Mouse (Mus musculus) lung, embryonic 16.5 days (tissue): Measurements from ENCODE around the gene Slc2a10. TPM values are rescaled to one million over a fixed set of nuclear protein-coding genes. Genes with fewer than 3 reads are reported as not detected.

ENCODE experiments used
- ATAC-seq: fragments of 200-750 bp; cut with Nextera tagmentation; 2 replicates; pipeline ENCODE4 v1.8.0; 2017; ENCODE audit warnings: low read depth, mild to moderate bottlenecking, moderate library complexity
- H3K27ac ChIP-seq: fragments of 300-500 bp; sonication (generic); 2 replicates; pipeline ENCODE4 v1.5.1; 2014; ENCODE audit warnings: mild to moderate bottlenecking, control low read depth, low read length
- H3K27me3 ChIP-seq: fragments of 300-500 bp; sonication (generic); 2 replicates; pipeline ENCODE4 v1.6.1; 2014; ENCODE audit warnings: low read depth, low read length, mixed read lengths; ENCODE audit not compliant: control insufficient read depth, insufficient read depth
- H3K36me3 ChIP-seq: fragments of 300-500 bp; sonication (generic); 2 replicates; pipeline ENCODE4 v1.6.1; 2014; ENCODE audit warnings: low read length; ENCODE audit not compliant: control insufficient read depth, insufficient read depth
- H3K4me1 ChIP-seq: fragments of 300-500 bp; sonication (generic); replicated peaks from 2 replicates; pipeline ENCODE4 v1.6.1; 2014; ENCODE audit warnings: low read length, mixed read lengths; ENCODE audit not compliant: control insufficient read depth, insufficient read depth
- H3K4me2 ChIP-seq: fragments of 300-500 bp; sonication (generic); 2 replicates; pipeline ENCODE4 v1.6.1; 2014; ENCODE audit warnings: low read depth, low read length, control low read depth
- H3K4me3 ChIP-seq: fragments of 300-500 bp; sonication (generic); 2 replicates; pipeline ENCODE4 v1.5.1; 2014; ENCODE audit warnings: mild to moderate bottlenecking, low read length, control low read depth
- H3K9ac ChIP-seq: fragments of 300-500 bp; sonication (generic); 2 replicates; pipeline ENCODE4 v1.6.1; 2014; ENCODE audit warnings: low read length, control low read depth
- H3K9me3 ChIP-seq: fragments of 300-500 bp; sonication (generic); 2 replicates; pipeline ENCODE4 v1.6.1; 2016; ENCODE audit warnings: low read length; ENCODE audit not compliant: control insufficient read depth
- WGBS: fragments of 180-500 bp; shearing (Covaris S2); extraction: QIAGEN DNeasy Blood & Tissue Kit; methylation state at CpG from one replicate; pipeline ENCODE4 v1.1.7; 2014; 5-methylcytosine and 5-hydroxymethylcytosine counted together
- polyA plus RNA-seq: library from polyadenylated mRNA; unstranded; fragments of >200 nt; fragmentation: Nextera tagmentation; extraction: Ambion mirVana; gene quantifications from 2 replicates; pipeline ENCODE4 v1.2.1, GENCODE M21; 2015

Slc2a10 gene
- polyA plus RNA-seq, 1 experiment from 2014 or later = 13.1 TPM

DNA sequence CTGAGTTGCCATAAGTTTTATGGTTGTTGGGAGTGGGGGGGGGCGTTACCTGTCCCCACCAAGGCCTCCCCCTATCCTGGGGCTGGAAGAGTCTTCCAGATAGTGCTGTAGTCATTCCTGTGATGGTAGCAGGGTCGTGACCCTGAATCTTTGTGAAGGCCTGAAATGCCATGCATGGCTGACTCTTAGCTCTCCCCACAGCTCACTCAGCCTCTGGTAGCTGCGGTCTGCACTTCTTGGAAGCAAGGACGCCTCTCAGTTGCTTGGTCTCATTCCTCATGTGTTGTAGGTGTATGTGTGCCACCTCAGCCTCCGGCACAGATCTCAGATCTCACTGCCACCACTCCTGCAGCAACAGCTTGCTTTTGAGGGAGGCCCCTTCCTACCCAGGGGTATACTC, 27.7 kb upstream of the Slc2a10 start:
- Histone ChIP-seq H3K36me3 (no peaks in the 10 kb centered on the region), H3K9me3 (no peaks in the 10 kb centered on the region), H3K9ac (no peak overlapping the region), H3K27ac (no peak overlapping the region), H3K27me3 (peaks cover 18% of the 10 kb centered on the region), H3K4me1 (peaks cover 3% of the 10 kb centered on the region; the same call in 1 of the 2 replicates), H3K4me3 (no peak overlapping the region), H3K4me2 (no peak overlapping the region)
- ATAC-seq = no peak
- 53% methylated on average over 5 of the region's 5 CpGs for WGBS

DNA sequence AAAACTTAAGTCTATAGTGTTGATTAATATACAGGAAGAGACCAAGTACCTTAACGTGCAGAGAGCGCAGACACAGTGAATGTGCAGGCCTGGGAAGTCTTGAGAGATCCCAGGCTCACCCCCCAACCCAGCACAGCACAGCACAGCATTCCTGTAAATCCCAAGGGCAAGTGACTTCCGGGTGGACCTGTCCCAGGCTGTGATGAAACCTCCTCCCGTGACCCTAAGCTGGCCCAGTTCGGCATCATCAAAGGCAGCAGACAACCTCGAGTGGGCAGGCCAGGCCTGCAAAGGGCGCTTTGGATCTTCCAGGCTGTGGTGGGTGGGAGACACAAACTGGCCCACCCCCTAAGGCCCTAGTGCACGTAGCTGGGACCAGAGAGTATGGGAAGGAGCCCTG, 21.6 kb upstream of the Slc2a10 start:
- H3K4me1 ChIP-seq = peaks cover 4% of the 10 kb centered on the region; the same call in 1 of the 2 replicates
- H3K9ac ChIP-seq = no peak overlapping the region
- H3K36me3 ChIP-seq = no peaks in the 10 kb centered on the region
- WGBS = 45% methylated on average over 8 of the region's 8 CpGs
- no peak overlapping the region for H3K4me2 ChIP-seq
- H3K27me3 ChIP-seq = no peaks in the 10 kb centered on the region
- H3K9me3 ChIP-seq = no peaks in the 10 kb centered on the region
- H3K4me3 ChIP-seq = no peak overlapping the region
- ATAC-seq = no peak
- H3K27ac ChIP-seq = no peak overlapping the region

DNA sequence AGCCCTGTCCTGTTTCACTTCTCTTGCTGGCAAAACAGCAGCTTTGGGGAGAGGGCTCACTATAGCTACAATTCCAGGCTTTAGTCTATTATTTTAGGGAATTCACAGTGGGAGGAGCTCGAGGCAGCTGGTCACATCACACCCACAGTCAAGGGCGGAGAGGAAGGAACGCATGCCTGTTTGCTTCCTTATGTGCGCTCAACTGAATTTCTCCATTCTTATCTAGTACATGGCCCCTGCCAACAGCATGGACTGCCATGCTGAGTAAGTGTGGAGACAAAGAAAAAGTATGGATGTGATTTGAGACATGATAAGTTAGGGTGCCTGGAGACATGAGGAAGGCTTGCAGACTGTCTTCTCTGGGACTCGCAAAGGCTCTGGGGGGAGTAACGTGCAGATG, 19.4 kb upstream of the Slc2a10 start:
- peaks cover 5% of the 10 kb centered on the region; the same call in 1 of the 2 replicates for H3K4me1 ChIP-seq
- 0 out of 2 replicates have a peak overlapping the region, but pooled peaks have one; percentile 9 for H3K27ac ChIP-seq
- WGBS = 41% methylated on average over 6 of the region's 6 CpGs
- no peak overlapping the region for H3K4me3 ChIP-seq
- H3K9ac ChIP-seq = no peak overlapping the region
- H3K36me3 ChIP-seq = no peaks in the 10 kb centered on the region
- H3K4me2 ChIP-seq = no peak overlapping the region
- peak; percentile 65 for ATAC-seq
- no peaks in the 10 kb centered on the region for H3K9me3 ChIP-seq
- no peaks in the 10 kb centered on the region for H3K27me3 ChIP-seq

DNA sequence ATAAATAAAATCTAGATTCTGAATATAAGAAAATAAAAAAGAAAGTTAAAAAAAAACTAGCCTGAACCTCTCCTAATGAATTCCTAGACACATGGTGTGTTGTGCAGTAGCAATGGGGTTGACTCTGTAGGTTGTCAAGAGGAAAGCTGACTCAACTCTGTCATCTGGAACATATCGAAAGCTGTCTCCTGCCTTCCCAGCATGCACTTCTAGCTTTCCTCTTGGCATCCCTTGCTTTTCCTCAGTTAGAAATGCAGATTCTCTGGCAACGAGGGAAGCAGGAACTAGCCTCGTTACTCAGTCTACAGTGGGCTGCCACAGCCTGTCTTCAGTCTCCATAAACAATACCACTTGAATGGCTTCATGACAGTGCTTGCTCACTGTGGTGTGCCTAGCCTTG, 17.8 kb upstream of the Slc2a10 start:
- Histone ChIP-seq H3K36me3 (peaks cover 6% of the 10 kb centered on the region), H3K9me3 (no peaks in the 10 kb centered on the region), H3K4me1 (peaks cover 5% of the 10 kb centered on the region; the same call in 1 of the 2 replicates), H3K27ac (no peak overlapping the region), H3K4me2 (no peak overlapping the region), H3K4me3 (no peak overlapping the region), H3K9ac (no peak overlapping the region), H3K27me3 (no peaks in the 10 kb centered on the region)
- no peak for ATAC-seq
- 58% methylated on average over 3 of the region's 3 CpGs for WGBS

DNA sequence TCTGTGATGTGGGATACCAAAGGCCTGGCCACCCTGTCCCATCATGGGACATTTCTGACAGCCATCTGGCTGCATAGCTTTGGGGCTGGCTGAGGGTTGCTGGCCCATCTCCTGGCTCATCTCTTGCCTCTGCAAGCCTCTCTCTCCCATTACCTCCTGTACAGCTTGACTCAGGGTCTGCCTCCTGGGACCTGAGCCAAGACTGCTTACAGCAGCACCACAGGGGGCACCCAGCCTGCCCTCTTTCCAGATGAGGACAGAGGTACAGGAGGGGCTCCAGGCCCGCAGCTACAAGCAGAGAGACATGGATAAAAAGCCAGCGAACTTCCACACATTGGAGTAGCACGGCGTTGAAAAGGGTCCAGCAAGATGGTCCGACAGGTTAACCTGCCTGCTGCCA, 17.2 kb upstream of the Slc2a10 start:
- H3K27me3 ChIP-seq = no peaks in the 10 kb centered on the region
- ATAC-seq = no peak
- H3K27ac ChIP-seq = no peak overlapping the region
- H3K4me1 ChIP-seq = peaks cover 5% of the 10 kb centered on the region; the same call in 1 of the 2 replicates
- H3K4me3 ChIP-seq = no peak overlapping the region
- 70% methylated on average over 5 of the region's 5 CpGs for WGBS
- H3K9ac ChIP-seq = no peak overlapping the region
- no peaks in the 10 kb centered on the region for H3K9me3 ChIP-seq
- no peak overlapping the region for H3K4me2 ChIP-seq
- peaks cover 6% of the 10 kb centered on the region for H3K36me3 ChIP-seq

DNA sequence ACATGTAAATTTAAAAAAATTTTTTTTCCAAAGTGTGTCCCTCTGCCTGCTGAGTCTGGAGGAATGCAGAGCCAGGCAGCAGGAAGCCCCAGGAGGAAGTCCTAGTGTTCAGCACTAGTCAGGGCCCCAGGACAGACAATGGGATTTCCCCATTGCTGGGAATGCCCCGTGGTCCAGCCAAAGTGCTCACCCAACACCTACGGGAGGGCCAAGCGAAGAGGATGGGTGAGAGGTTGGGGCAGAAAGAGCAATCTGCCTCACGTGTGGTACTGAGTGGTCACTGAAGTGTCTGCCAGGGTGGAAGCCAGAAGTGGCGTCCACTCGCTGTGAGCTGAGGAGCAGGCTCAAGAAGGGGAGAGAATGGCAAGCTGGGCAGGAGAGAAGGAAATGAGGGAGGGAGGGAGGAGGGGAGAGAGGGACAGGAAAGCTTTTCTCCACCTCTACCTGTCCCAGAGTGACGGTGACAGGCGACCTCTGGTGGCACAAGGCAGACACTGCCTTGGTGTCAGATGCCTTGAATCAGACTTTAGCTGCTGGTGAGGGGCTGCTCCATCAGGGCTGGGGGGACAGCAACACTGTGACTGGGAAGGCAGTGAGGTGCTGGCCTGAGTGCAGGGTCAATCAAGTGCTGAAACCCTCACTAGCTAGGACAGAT, 16.6 kb upstream of the Slc2a10 start:
- 23% methylated on average over 8 of the region's 8 CpGs for WGBS
- no peak overlapping the region for H3K4me2 ChIP-seq
- no peak overlapping the region for H3K9ac ChIP-seq
- H3K4me1 ChIP-seq = peaks cover 6% of the 10 kb centered on the region
- H3K27ac ChIP-seq = no peak overlapping the region
- ATAC-seq = peak; percentile 49; the same call in 1 of the 2 replicates
- H3K36me3 ChIP-seq = peaks cover 6% of the 10 kb centered on the region
- H3K9me3 ChIP-seq = no peaks in the 10 kb centered on the region
- H3K27me3 ChIP-seq = no peaks in the 10 kb centered on the region
- H3K4me3 ChIP-seq = no peak overlapping the region

DNA sequence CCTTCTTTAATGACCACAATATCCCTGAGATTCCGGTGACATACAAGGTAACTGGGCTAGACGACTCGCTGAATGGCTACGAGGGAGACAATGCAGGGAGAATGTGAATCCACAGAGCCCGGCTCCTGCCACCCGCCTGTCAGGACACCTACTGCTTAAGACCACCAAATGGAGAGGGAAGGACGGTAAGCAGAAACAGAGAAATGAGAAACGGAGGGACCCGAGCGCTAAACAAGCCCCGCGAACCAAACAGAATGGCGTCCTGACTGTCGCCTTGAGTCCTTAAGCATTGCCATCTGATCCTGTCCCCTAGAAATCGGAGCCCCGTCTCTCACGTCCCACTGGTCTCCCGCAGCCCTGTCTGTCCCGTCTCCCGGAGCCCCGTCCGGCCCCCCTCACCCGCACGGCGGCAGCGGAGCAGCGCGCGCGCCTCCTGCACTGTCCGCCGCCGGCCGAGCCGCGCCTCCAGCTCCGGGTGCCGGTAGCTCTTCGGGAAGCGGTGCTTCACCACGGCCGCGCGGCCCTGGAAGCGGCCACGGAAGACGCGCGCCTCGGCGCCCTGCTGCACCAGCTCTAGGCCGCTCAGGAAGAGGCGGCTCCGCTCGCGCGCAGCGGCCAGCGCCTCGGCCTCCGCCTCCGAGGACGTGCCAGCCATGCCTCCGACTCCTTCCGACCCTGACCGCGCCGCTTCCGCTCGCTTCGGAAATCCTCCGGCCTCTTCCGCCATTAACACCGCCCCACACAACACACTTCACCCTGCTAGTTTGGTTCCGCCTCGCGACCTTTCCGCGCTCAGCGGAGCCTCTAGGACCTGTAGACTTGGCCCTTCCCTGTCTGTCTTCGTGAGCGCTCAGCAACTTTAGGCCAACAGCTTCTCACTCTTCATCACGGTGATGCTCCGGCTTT, 10.7 kb upstream of the Slc2a10 start, which contains the start of gene Trp53rka:
Gene Trp53rka (minus strand): TSS at position 677 of the 906 bp plus-strand sequence.
- WGBS = under 1% methylated on average over 68 of the region's 84 CpGs
- H3K4me3 ChIP-seq = peak within 1 kb of the TSS; percentile 71
- no peaks in the 10 kb centered on the region for H3K27me3 ChIP-seq
- H3K9ac ChIP-seq = peak within 1 kb of the TSS; percentile 80
- peaks cover 10% of the 10 kb centered on the region for H3K4me1 ChIP-seq
- H3K27ac ChIP-seq = peak within 1 kb of the TSS; percentile 67
- peaks cover 6% of the 10 kb centered on the region for H3K36me3 ChIP-seq
- H3K4me2 ChIP-seq = peak within 1 kb of the TSS; percentile 88
- peak; percentile 93 for ATAC-seq
- no peaks in the 10 kb centered on the region for H3K9me3 ChIP-seq

DNA sequence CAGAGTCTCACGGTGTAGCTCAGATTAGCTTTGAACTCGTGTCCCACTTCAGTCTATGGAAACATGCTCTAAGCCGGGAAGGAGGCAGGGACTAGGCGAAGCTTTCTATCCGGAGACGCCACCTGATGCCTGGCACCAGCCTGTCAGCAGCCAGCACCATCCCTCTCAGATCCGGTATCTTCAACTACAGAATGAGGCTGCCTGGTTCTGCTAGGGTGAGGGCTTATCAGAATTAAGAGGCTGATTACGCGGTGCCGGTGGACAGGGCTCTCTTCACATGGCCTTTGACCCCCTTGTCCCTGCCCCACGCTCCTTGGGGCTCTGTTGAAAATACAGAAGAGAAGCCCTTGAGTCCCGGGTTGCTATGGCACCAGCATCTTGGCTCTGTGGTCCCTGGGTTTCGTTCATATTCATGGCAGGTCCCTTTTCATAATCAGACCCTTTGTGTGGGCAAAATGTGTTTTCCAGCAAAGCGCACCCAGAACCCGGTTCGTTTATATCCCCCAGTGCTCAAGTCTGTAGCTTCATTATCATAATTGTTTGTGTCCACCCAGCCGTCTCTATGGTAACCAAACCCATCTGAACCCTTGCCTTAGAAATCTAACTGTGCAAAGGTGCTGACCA, 9.9 kb upstream of the Slc2a10 start:
- peak overlapping the region; percentile 88 for H3K4me2 ChIP-seq
- H3K27me3 ChIP-seq = no peaks in the 10 kb centered on the region
- H3K4me3 ChIP-seq = peak overlapping the region; percentile 71
- H3K36me3 ChIP-seq = peaks cover 6% of the 10 kb centered on the region
- ATAC-seq = 0 out of 2 replicates have a peak, but pooled peaks have one; percentile 1
- H3K9me3 ChIP-seq = no peaks in the 10 kb centered on the region
- peaks cover 10% of the 10 kb centered on the region for H3K4me1 ChIP-seq
- H3K27ac ChIP-seq = no peak overlapping the region
- whole genome bisulfite sequencing = 24% methylated on average over 17 of the region's 17 CpGs
- peak overlapping the region; percentile 80 for H3K9ac ChIP-seq

DNA sequence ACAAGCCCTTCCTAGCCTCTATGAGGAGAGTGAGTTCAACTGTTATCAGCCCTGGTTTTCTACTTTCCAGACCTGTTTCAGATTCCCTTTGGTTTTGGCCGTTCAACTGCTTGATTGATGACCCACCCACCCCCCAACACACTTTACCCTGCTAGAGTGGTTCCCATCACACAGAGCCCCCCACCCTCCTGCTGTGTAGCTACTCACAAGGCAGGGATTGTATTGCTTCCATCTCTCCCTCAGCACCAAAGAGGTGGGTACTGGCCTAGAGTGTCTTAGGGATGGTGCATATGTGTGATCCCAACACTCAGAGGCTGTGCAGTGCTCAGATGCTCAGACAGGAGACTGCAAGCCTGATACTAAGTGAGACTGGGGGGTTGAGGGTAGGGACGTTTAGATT, 9.1 kb upstream of the Slc2a10 start:
- Histone ChIP-seq H3K4me2 (no peak overlapping the region), H3K9me3 (no peaks in the 10 kb centered on the region), H3K27me3 (no peaks in the 10 kb centered on the region), H3K9ac (no peak overlapping the region), H3K4me1 (peaks cover 17% of the 10 kb centered on the region), H3K36me3 (peaks cover 6% of the 10 kb centered on the region), H3K4me3 (no peak overlapping the region), H3K27ac (no peak overlapping the region)
- 26% methylated on average over 2 of the region's 2 CpGs for WGBS
- ATAC-seq = no peak
